Mouse (Mus musculus) testis, postnatal 10 days (tissue): Measurements from ENCODE around the gene Spns1.
A peak's percentile ranks its signal among the peaks of the same experiment; 100 is the strongest.
"Not testable (repeated sequence)": the region's sequence is repeated elsewhere in the genome, so short reads cannot be mapped to it uniquely, and the experiment has no call there.

Experiments used
- DNase-seq: peaks from one replicate; pipeline ENCODE4 v3.0.0; 2021; ENCODE audit warnings: low spot score

Gene Spns1

DNA sequence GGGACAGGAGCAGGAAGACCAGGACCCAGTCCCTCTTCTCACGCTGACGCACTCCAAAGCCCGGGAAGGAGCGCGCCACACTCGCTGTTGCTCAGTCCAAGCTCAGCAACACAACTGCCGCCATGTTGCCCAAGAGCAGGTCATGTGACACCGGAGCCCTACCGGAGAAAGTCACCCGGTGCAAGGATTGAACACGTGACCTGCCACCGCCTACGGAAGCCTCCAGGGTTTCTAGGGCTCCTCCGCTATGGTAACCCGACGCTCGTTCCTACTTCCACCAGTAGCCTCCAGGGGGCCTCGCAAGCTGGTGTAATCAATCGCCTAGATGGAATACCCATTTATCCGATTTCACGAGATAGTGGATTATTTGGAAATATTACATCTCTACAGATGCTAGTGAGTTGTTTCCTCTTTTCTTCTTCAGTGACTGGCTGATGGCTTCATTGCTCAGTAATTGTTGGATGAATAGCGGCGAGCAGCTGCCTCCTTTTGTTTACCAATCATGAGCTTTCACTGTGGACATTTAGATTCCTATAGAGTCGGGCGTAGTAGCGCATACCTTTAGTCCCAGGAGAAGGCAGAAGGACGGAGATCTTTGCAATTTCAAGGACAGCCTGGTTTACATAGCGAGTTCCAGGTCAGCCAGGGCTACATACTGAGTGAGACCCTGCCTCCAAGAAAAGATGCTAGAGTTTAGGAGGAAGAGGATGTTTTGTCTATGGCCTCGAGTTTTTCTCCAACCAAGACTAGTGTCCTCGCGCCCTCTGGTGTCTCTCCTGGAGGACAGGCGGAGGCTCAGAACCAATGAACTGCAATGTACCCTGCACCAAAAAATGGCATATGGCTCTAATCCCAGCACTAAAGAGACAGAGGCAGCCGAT is at the start of gene Spns1:
Spns1 (minus strand) TSS at position 173 of the 881 bp plus-strand sequence.
- peak; percentile 95 for DNase-seq

DNA sequence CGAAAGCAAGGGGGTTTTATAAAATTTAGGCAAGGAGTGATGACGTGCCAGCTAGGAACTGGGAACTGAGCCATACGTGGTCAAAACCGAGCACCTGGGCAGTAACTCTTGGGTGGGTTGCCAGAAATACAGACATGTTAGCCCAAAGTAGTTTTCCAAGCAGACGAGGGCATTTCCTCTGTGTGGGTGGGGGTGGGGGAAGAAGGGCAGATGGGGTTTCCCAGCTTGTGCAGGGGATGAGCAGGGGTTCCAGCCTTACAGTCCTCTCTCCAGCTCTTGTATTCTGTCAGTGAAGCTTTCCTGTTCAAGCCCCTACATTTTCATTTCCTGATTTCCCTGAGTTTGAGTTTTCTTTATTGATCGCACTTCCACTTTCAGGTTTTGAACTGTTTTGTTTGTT is 46.9 kb upstream of the Spns1 start:
- no peak for DNase-seq

DNA sequence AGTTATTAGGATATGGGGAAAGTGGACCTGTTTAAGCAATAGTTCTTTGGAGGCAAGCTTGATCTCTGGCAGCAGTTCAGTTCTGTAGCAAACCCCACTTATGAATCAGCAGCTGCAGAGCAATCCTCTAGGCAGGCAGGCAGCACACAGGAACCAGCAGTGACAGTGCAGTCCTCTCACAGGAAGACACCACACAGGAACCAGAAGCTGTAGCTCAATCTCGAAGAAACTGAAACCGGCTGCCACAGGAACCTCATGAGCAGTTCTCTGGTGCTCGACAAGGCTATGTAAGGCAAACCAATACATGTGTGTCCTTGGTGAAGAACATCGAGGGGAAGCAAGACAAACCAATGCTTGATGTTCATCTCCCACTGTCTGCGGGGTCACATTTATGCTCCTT is 44.5 kb upstream of the Spns1 start:
- no peak for DNase-seq

- no peak for DNase-seq
These were observed 41.2 kb upstream of the Spns1 start for GRCm38 (mm10) chr7:126418496-126418895.

GRCm38 (mm10) chr7:126417606-126418005 is 40.4 kb upstream of the Spns1 start:
- no peak for DNase-seq

DNA sequence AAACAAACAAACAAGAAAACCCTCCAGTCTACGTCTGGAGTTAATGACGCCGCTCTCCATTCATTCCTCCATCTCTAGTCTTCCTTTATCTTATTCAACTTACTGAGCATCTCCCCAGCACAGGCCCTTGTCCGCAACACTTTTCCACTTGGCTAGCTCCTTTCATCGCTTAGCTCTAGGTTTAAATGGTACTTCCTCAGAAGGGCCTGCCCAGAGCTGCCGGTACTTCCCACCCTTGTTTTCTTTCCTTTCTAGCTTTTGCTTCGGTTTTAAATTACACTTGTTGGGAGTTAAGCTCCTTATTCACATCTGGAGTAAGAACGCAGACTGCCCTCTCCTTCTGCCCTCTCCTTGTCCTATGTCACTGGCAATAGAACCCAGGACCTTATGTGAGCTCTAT is 39.8 kb upstream of the Spns1 start:
- no peak for DNase-seq

GRCm38 (mm10) chr7:126416615-126417014 is 39.4 kb upstream of the Spns1 start:
- DNase-seq = no peak

DNA sequence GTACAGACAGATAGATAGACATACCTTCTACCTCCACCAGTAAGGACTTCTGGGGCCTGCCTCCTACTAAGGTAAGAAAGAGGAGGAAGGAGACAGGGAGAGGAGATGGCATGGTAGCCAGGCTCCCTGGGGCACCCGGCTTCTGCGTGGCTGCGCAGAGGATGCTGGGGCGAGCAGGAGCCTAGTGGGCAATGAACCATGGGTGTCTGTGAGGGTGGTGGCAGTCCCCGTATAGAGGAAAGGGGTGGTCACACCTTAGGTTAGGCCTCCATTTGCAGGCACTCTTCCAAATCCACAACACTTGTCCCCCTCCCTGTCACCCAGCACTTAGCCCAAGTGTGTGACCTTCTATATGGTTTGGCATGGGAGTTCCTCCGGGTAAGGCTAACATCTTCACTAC is 37.5 kb upstream of the Spns1 start, which contains the start of gene Cd19:
Cd19 (minus strand) TSS at position 165 of the 400 bp plus-strand sequence.
- no peak for DNase-seq

DNA sequence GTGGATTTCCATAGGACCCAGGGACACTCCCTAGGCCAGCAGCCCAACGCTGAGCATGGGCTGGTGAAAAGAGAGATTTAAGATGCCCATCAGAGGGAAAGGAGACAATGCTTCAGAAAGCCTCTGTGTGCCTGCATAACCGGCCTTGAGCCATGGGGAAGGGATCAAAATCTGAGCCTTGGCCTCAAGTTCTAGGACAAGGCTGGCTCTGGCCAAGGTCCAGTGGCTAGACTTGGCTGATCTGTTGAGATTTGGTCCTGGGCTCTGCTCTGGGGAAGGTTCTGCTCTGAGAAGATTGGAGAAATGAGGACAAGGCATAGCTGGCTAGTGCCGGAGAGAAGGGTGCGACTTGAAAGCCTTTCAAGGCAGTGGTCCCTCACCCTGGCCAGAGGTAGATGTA is 33.8 kb upstream of the Spns1 start:
- DNase-seq = no peak

GRCm38 (mm10) chr7:126408686-126409085 is 31.4 kb upstream of the Spns1 start:
- no peak for DNase-seq

DNA sequence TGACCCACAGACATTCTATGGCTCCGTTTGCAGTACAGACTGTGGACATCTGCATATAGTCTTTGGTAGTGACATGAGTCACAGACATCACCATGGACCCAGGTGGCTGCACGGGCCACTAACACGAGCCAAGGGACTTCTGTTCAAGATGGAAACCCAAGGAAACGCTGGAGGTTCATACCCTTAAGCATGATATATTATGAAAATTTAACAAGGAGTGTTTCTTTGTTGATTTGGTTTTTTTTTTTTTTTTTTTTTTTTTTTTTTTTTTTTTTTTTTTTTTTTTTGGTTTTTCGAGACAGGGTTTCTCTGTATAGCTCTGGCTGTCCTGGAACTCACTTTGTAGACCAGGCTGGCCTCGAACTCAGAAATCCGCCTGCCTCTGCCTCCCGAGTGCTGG is 25.3 kb upstream of the Spns1 start:
- not testable (repeated sequence) for DNase-seq

GRCm38 (mm10) chr7:126399548-126399947 is 22.3 kb upstream of the Spns1 start:
- peak; percentile 93 for DNase-seq

- no peak for DNase-seq
These were observed 20.6 kb upstream of the Spns1 start for GRCm38 (mm10) chr7:126397822-126398221.

- DNase-seq = no peak
These were observed 20.0 kb upstream of the Spns1 start for GRCm38 (mm10) chr7:126397221-126397620.

GRCm38 (mm10) chr7:126396298-126397119 is 19.3 kb upstream of the Spns1 start, which contains the start of gene Nfatc2ip:
TSS of gene Nfatc2ip (minus strand) at chr7:126396737.
- peak; percentile 94 for DNase-seq

- not testable (repeated sequence) for DNase-seq
These were observed 15.0 kb upstream of the Spns1 start for GRCm38 (mm10) chr7:126392086-126392884.

GRCm38 (mm10) chr7:126388185-126388584 is 10.9 kb upstream of the Spns1 start:
- no peak for DNase-seq

- DNase-seq = no peak
These were observed 6.3 kb upstream of the Spns1 start for GRCm38 (mm10) chr7:126383565-126383964.

- DNase-seq = peak; percentile 62
These were observed 360 bp downstream of the Spns1 start for GRCm38 (mm10) chr7:126376903-126377277.

GRCm38 (mm10) chr7:126375012-126375411 is 2.2 kb downstream of the Spns1 start:
- DNase-seq = no peak

GRCm38 (mm10) chr7:126374526-126374925 is 2.7 kb downstream of the Spns1 start:
- DNase-seq = no peak

- DNase-seq = no peak
These were observed 4.2 kb downstream of the Spns1 start for GRCm38 (mm10) chr7:126373007-126373406.
